Mouse (Mus musculus): Measurements from ENCODE around the gene Cd34.

GRCm38 (mm10) chr1:194941528-194941927 is 2.9 kb downstream of the Cd34 start:
- TF ChIP-seq CTCF (conservative IDR thresholded peaks at IDR 0.05; ENCODE audit: low read length) = no peak
- no peak for TF ChIP-seq POU5F1 (IDR thresholded peaks at IDR 0.05; ENCODE audit: borderline replicate concordance, low read length)
